In genomic region chr19:20764214-20764613, GRCm38 (mm10) we compare ENCODE assay signal across 8 mouse cellular contexts. TPM values are rescaled to one million over a fixed set of nuclear protein-coding genes. Genes with fewer than 3 reads are reported as not detected.
A peak's percentile ranks its signal among the peaks of the same experiment; 100 is the strongest.
DNase-seq lines count a peak whose midpoint lies in the region; ATAC-seq lines count a peak whose summit lies in the region.

No protein-coding gene starts in this region.

- peak; percentile 69 for ATAC-seq in megakaryocyte progenitor cell, adult 5-6 weeks (replicated peaks; ENCODE audit: poor library complexity)

- DNase-seq in kidney, adult 18-20 months: peak; percentile 4
- no peak for DNase-seq in kidney, adult 11 months
- DNase-seq in NIH3T3 (ENCODE audit: low read depth): peak; percentile 80
- peak; percentile 16 for DNase-seq in embryo, embryonic 9.5 days (ENCODE audit: extremely low spot score)
- DNase-seq in kidney, adult 9 months: peak; percentile 46
- no peak for DNase-seq in thymus, postnatal 4 days
- DNase-seq in thymus, postnatal 14 days: no peak

RNA-seq across cellular contexts. Expression of gene Aldh1a7, which starts 36.9 kb away (rescaled TPM):
- total RNA-seq in megakaryocyte progenitor cell, adult 5-6 weeks (2015): 2.7 and 6.7 TPM in 2 replicates
- 4.8 and 7.3 TPM in 2 replicates for total RNA-seq in megakaryocyte progenitor cell, adult 5-6 weeks (2017)

Comparison
In these comparisons a context has a peak if more than half of its experiments do, and no peak if none do; other contexts are left out.
1. DNase-seq: peak in kidney, adult 18-20 months (single experiment), NIH3T3 (single experiment), embryo, embryonic 9.5 days (single experiment) and kidney, adult 9 months (single experiment); none in kidney, adult 11 months (single experiment), thymus, postnatal 4 days (single experiment) and thymus, postnatal 14 days (single experiment).